8 mouse cellular contexts compared by ENCODE assay signal in genomic region chr15:93518941-93519835, GRCm38 (mm10).
DNase-seq lines count a peak whose midpoint lies in the region; ATAC-seq and TF ChIP-seq lines count a peak whose summit lies in the region.

No protein-coding gene starts in this region.

- H3K4me2 ChIP-seq in forebrain, embryonic 11.5 days (ENCODE audit: low read depth, low read length, severe bottlenecking) = peak overlapping the region; percentile 94
- H3K4me2 ChIP-seq in heart, embryonic 16.5 days (ENCODE audit: low read depth, low read length) = peak overlapping the region; percentile 86
- peak overlapping the region; percentile 91 for H3K4me2 ChIP-seq in neural tube, embryonic 13.5 days
- peak overlapping the region; percentile 91 for H3K4me2 ChIP-seq in stomach, postnatal 0 days (replicated peaks; ENCODE audit: low read depth)

- peaks cover 90% of the 10 kb centered on the region for H3K27me3 ChIP-seq in E14TG2a.4 (ENCODE audit: insufficient read depth, low read length)
- H3K27me3 ChIP-seq in forebrain, embryonic 11.5 days (ENCODE audit: control insufficient read depth, insufficient read depth, low read length) = peaks cover 16% of the 10 kb centered on the region; the same call in 1 of the 2 replicates
- H3K27me3 ChIP-seq in heart, embryonic 16.5 days (ENCODE audit: control insufficient read depth, insufficient read depth, low read length) = no peaks in the 10 kb centered on the region
- H3K27me3 ChIP-seq in neural tube, embryonic 13.5 days = peaks cover 45% of the 10 kb centered on the region
- H3K27me3 ChIP-seq in stomach, postnatal 0 days (ENCODE audit: control insufficient read depth, insufficient read depth, low read length) = no peaks in the 10 kb centered on the region

- peak; percentile 43 for TF ChIP-seq EP300 in stomach, postnatal 0 days (optimal IDR thresholded peaks at IDR 0.05)

- ATAC-seq in forebrain, embryonic 11.5 days (replicated peaks; ENCODE audit: low FRiP score) = peak; percentile 89
- ATAC-seq in heart, embryonic 16.5 days (replicated peaks; ENCODE audit: extremely low read depth, insufficient read depth, low FRiP score) = peak; percentile 86
- ATAC-seq in neural tube, embryonic 13.5 days (ENCODE audit: low read depth) = peak; percentile 85
- peak; percentile 90 for ATAC-seq in stomach, postnatal 0 days (ENCODE audit: low FRiP score, low TSS enrichment)

- H3K4me3 ChIP-seq in E14TG2a.4 (replicated peaks; ENCODE audit: low read length) = peak overlapping the region; percentile 88
- H3K4me3 ChIP-seq in forebrain, embryonic 11.5 days (ENCODE audit: low read depth, low read length) = peak overlapping the region; percentile 67
- peak overlapping the region; percentile 87 for H3K4me3 ChIP-seq in heart, embryonic 16.5 days (ENCODE audit: low read length)
- H3K4me3 ChIP-seq in neural tube, embryonic 13.5 days = peak overlapping the region; percentile 61
- peak overlapping the region; percentile 84 for H3K4me3 ChIP-seq in stomach, postnatal 0 days (ENCODE audit: low read depth, low read length)

- peak; percentile 17; the same call in 1 of the 2 replicates for TF ChIP-seq CTCF in E14TG2a.4 (conservative IDR thresholded peaks at IDR 0.05; ENCODE audit: low read length)
- peak; percentile 82 for TF ChIP-seq CTCF in stomach, postnatal 0 days (IDR thresholded peaks at IDR 0.05; ENCODE audit: low read depth)

- H3K9ac ChIP-seq in forebrain, embryonic 11.5 days (ENCODE audit: low read length) = peak overlapping the region; percentile 61
- peak overlapping the region; percentile 95 for H3K9ac ChIP-seq in heart, embryonic 16.5 days (ENCODE audit: low read length)
- H3K9ac ChIP-seq in neural tube, embryonic 13.5 days = peak overlapping the region; percentile 66
- H3K9ac ChIP-seq in stomach, postnatal 0 days (ENCODE audit: low read length) = peak overlapping the region; percentile 80

- peaks cover 56% of the 10 kb centered on the region for H3K4me1 ChIP-seq in E14TG2a.4 (replicated peaks; ENCODE audit: low read depth, low read length)
- peaks cover 2% of the 10 kb centered on the region for H3K4me1 ChIP-seq in forebrain, embryonic 11.5 days (replicated peaks; ENCODE audit: control insufficient read depth, insufficient read depth, low read length)
- peaks cover 67% of the 10 kb centered on the region for H3K4me1 ChIP-seq in heart, embryonic 16.5 days (ENCODE audit: control insufficient read depth, insufficient read depth, low read length)
- H3K4me1 ChIP-seq in neural tube, embryonic 13.5 days (replicated peaks) = peaks cover 50% of the 10 kb centered on the region
- H3K4me1 ChIP-seq in stomach, postnatal 0 days (replicated peaks; ENCODE audit: control insufficient read depth, insufficient read depth) = peaks cover 3% of the 10 kb centered on the region; the same call in 1 of the 2 replicates

- under 1% methylated on average over 83 of the region's 85 CpGs for WGBS in forebrain, embryonic 11.5 days
- WGBS in heart, embryonic 16.5 days = under 1% methylated on average over 85 of the region's 85 CpGs
- under 1% methylated on average over 82 of the region's 85 CpGs for WGBS in neural tube, embryonic 13.5 days
- WGBS in stomach, postnatal 0 days = under 1% methylated on average over 81 of the region's 85 CpGs

- DNase-seq in c-Kit-positive CD71-positive TER-119-negative erythroid progenitor cells, embryonic 14.5 days (ENCODE audit: low read depth) = peak; percentile 55
- DNase-seq in forebrain, embryonic 11.5 days (ENCODE audit: low spot score) = peak; percentile 91
- DNase-seq in kidney, postnatal 25 days = peak; percentile 89 to 91
- DNase-seq in lung, adult 18-20 months = peak; percentile 81 to 84
- peak; percentile 87 for DNase-seq in stomach, postnatal 0 days (ENCODE audit: low spot score)

- H3K27ac ChIP-seq in forebrain, embryonic 11.5 days (ENCODE audit: low read depth, low read length) = no peak overlapping the region
- H3K27ac ChIP-seq in heart, embryonic 16.5 days (ENCODE audit: low read length) = peak overlapping the region; percentile 100
- H3K27ac ChIP-seq in neural tube, embryonic 13.5 days (replicated peaks) = peak overlapping the region; percentile 55
- peak overlapping the region; percentile 93 for H3K27ac ChIP-seq in stomach, postnatal 0 days (replicated peaks)

- no peaks in the 10 kb centered on the region for H3K36me3 ChIP-seq in E14TG2a.4 (ENCODE audit: insufficient read depth, low read length)
- H3K36me3 ChIP-seq in forebrain, embryonic 11.5 days (ENCODE audit: control insufficient read depth, insufficient read depth, low read length) = no peaks in the 10 kb centered on the region
- no peaks in the 10 kb centered on the region for H3K36me3 ChIP-seq in heart, embryonic 16.5 days (ENCODE audit: control insufficient read depth, insufficient read depth)
- no peaks in the 10 kb centered on the region for H3K36me3 ChIP-seq in neural tube, embryonic 13.5 days
- H3K36me3 ChIP-seq in stomach, postnatal 0 days (ENCODE audit: control insufficient read depth, insufficient read depth, low read length) = no peaks in the 10 kb centered on the region

- 0 out of 2 replicates have a peak, but pooled peaks cover 13% of the 10 kb centered on the region for H3K9me3 ChIP-seq in E14TG2a.4 (ENCODE audit: low read length)
- no peaks in the 10 kb centered on the region for H3K9me3 ChIP-seq in forebrain, embryonic 11.5 days (ENCODE audit: control insufficient read depth, low read length)
- H3K9me3 ChIP-seq in heart, embryonic 16.5 days (replicated peaks; ENCODE audit: control insufficient read depth, low read length) = no peaks in the 10 kb centered on the region
- no peaks in the 10 kb centered on the region for H3K9me3 ChIP-seq in neural tube, embryonic 13.5 days
- no peaks in the 10 kb centered on the region for H3K9me3 ChIP-seq in stomach, postnatal 0 days (ENCODE audit: control insufficient read depth, low read length)
